Mouse (Mus musculus) c-Kit-negative CD71-positive TER-119-positive erythroid progenitor cells, embryonic 14.5 days (primary cell): ENCODE results near the gene Ptger4.

Source experiments
- DNase-seq: peaks from one replicate; pipeline ENCODE4 v3.0.0-alpha.2; 2013; ENCODE audit warnings: low read depth, low spot score

Ptger4 gene

GRCm38 (mm10) chr15:5165121-5165773 is 78.7 kb downstream of the Ptger4 start:
- no peak for DNase-seq

GRCm38 (mm10) chr15:5158827-5159226 is 85.2 kb downstream of the Ptger4 start:
- DNase-seq = no peak

- no peak for DNase-seq
These were observed 86.6 kb downstream of the Ptger4 start for GRCm38 (mm10) chr15:5157386-5157785.
